Mouse (Mus musculus): ENCODE measurements around the gene Ttc6. TPM values are rescaled to one million over a fixed set of nuclear protein-coding genes. Genes with fewer than 3 reads are reported as not detected.
A peak's percentile ranks its signal among the peaks of the same experiment; 100 is the strongest.

The Ttc6 gene
- polyA plus RNA-seq (2015; fragmentation: Nextera tagmentation; extraction: Ambion mirVana), result 0.20 TPM in 2 replicates

DNA sequence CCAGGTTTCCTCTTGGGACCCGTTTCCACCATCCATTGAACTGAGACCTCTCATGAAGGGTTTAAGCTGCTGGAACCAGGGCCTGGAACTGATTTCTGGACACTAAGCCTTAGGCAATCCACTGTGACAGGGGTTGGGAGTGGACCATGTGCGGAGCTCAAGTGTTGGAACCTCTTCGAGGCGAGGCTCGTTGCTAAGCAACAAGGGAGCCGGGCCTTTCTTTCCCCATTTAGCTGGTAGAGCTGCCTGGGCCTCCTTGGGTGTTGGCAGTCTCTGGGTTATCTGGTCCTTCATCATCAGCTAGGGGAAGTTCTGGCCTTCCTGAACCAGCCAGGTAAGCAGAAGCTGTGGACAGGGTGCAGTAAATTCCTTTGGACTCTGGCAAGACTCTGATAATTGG, at the start of gene Ttc6:
TSS of gene Ttc6 (plus strand) at position 205 of the 400 bp plus-strand sequence.
- no peaks in the 10 kb centered on the region for H3K4me1 ChIP-seq
- H3K9ac ChIP-seq, result no peak within 1 kb of the TSS
- H3K27ac ChIP-seq, result no peak within 1 kb of the TSS
- H3K36me3 ChIP-seq, result no peaks in the 10 kb centered on the region
- H3K27me3 ChIP-seq, result 0 out of 2 replicates have a peak, but pooled peaks cover 7% of the 10 kb centered on the region
- peaks cover 4% of the 10 kb centered on the region; the same call in 1 of the 2 replicates for H3K9me3 ChIP-seq
- ATAC-seq (ENCODE audit: low FRiP score, low read depth), result no peak
- WGBS, result 68% methylated on average over 6 of the region's 6 CpGs
- no peak within 1 kb of the TSS for H3K4me2 ChIP-seq (replicated peaks)
- no peak within 1 kb of the TSS for H3K4me3 ChIP-seq

- H3K4me3 ChIP-seq, result no peak overlapping the region
- no peak overlapping the region for H3K4me2 ChIP-seq (replicated peaks)
- no peak overlapping the region for H3K9ac ChIP-seq
- no peaks in the 10 kb centered on the region for H3K9me3 ChIP-seq
- no peaks in the 10 kb centered on the region for H3K36me3 ChIP-seq
- H3K27ac ChIP-seq, result no peak overlapping the region
- H3K27me3 ChIP-seq, result no peaks in the 10 kb centered on the region
- WGBS, result 53% methylated on average over 1 of the region's 1 CpGs
- ATAC-seq (ENCODE audit: low FRiP score, low read depth), result no peak
- peaks cover 20% of the 10 kb centered on the region for H3K4me1 ChIP-seq
Measured at GRCm38 (mm10) chr12:57514552-57514951, 49.4 kb upstream of the Ttc6 start.

DNA sequence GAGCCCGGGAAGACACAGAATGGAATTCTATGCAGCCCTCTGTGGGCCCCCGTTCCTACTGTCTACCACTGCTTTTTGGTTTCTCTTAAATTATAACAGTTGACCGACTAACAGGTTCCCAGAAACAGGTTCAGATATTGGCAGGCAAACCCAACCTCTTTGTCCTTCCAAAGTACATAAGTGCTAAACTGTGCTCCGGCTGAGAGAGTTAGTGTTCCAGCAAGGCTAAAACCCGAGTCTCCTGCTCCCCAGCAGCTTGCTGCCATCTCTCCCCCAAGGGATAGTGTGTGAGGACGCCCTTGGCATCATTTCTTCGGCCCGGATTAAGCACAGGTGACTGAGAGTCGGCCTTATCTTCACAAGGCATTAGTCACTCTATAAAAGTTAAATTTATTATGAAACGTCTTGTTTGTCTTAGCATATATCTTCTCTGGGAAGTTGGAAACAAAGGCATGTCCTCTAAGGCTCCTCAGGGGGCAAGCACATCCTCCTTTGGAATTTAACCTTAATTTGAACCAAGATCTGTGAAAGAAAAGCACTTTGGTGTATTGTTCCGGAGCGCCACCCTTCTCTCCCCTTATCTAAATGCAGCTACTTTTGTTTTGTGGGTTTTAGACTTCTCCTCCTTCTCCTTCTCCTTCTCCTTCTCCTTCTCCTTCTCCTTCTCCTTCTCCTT, 48.1 kb upstream of the Ttc6 start:
- no peak overlapping the region for H3K4me3 ChIP-seq
- ATAC-seq (ENCODE audit: low FRiP score, low read depth), result no peak
- 55% methylated on average over 12 of the region's 12 CpGs for WGBS
- H3K4me1 ChIP-seq, result peaks cover 12% of the 10 kb centered on the region
- H3K9ac ChIP-seq, result no peak overlapping the region
- no peak overlapping the region for H3K4me2 ChIP-seq (replicated peaks)
- H3K36me3 ChIP-seq, result no peaks in the 10 kb centered on the region
- no peaks in the 10 kb centered on the region for H3K27me3 ChIP-seq
- H3K9me3 ChIP-seq, result no peaks in the 10 kb centered on the region
- no peak overlapping the region for H3K27ac ChIP-seq

DNA sequence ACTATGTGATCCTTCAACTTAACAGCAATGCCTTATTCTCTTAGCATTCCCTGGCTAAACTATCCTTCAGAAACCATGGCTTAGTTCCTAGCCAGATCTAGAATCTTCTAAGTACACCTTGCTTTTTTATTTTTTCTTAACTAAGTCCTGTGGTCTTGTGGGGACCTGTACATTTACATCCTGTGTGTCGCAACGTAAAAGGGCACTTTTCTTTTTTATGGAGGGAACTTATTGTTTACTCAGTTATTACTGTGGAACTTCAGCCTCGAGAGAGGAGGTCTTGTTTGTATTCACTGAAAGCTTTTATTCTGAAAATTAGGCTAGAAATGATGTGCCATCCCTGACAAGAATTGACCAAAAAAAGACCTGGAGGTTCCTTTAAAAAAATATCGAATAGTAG, 35.6 kb upstream of the Ttc6 start:
- no peak overlapping the region for H3K27ac ChIP-seq
- no peak overlapping the region for H3K9ac ChIP-seq
- H3K36me3 ChIP-seq, result no peaks in the 10 kb centered on the region
- no peaks in the 10 kb centered on the region for H3K4me1 ChIP-seq
- no peaks in the 10 kb centered on the region for H3K9me3 ChIP-seq
- H3K4me2 ChIP-seq (replicated peaks), result no peak overlapping the region
- 70% methylated on average over 4 of the region's 4 CpGs for WGBS
- H3K4me3 ChIP-seq, result no peak overlapping the region
- ATAC-seq (ENCODE audit: low FRiP score, low read depth), result no peak
- H3K27me3 ChIP-seq, result peaks cover 26% of the 10 kb centered on the region

GRCm38 (mm10) chr12:57530474-57530873, 33.4 kb upstream of the Ttc6 start:
- Histone ChIP-seq H3K4me2 (replicated peaks) (no peak overlapping the region), H3K27ac (no peak overlapping the region), H3K9ac (no peak overlapping the region), H3K4me3 (no peak overlapping the region), H3K36me3 (no peaks in the 10 kb centered on the region), H3K4me1 (peaks cover 10% of the 10 kb centered on the region), H3K27me3 (peaks cover 45% of the 10 kb centered on the region), H3K9me3 (no peaks in the 10 kb centered on the region)
- no peak for ATAC-seq (ENCODE audit: low FRiP score, low read depth)
- 13% methylated on average over 9 of the region's 9 CpGs for WGBS

DNA sequence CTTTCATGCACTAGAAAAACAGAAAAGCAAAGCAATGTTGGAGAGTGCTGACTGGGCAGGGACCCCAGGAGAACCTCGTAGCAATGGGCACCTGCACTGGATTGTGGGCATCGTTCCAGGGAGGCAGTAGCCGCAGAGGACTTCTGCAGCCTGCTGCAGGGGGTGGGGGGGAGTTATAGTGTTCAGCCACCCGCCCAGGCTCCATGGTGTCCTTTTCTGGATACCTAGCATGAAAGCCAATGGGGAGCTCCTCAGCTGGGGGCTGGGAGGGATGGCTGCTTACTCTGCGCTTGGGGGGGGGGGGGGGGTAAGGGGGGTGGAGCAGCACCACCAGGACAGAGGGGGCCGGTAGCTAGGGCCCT, 29.4 kb upstream of the Ttc6 start:
- 0 out of 2 replicates have a peak, but pooled peaks have one; percentile 13 for ATAC-seq (ENCODE audit: low FRiP score, low read depth)
- Histone ChIP-seq H3K4me1 (peaks cover 20% of the 10 kb centered on the region), H3K27me3 (peaks cover 78% of the 10 kb centered on the region), H3K9me3 (no peaks in the 10 kb centered on the region), H3K4me3 (peak overlapping the region; percentile 19), H3K9ac (no peak overlapping the region), H3K4me2 (replicated peaks) (peak overlapping the region; percentile 42), H3K27ac (no peak overlapping the region), H3K36me3 (no peaks in the 10 kb centered on the region)
- WGBS, result 4% methylated on average over 4 of the region's 6 CpGs

GRCm38 (mm10) chr12:57534879-57535611, 28.9 kb upstream of the Ttc6 start:
- Histone ChIP-seq H3K9me3 (no peaks in the 10 kb centered on the region), H3K4me3 (peak overlapping the region; percentile 19), H3K27ac (no peak overlapping the region), H3K9ac (no peak overlapping the region), H3K4me1 (peaks cover 20% of the 10 kb centered on the region), H3K4me2 (replicated peaks) (peak overlapping the region; percentile 42), H3K27me3 (peaks cover 84% of the 10 kb centered on the region), H3K36me3 (no peaks in the 10 kb centered on the region)
- under 1% methylated on average over 31 of the region's 39 CpGs for WGBS
- ATAC-seq (ENCODE audit: low FRiP score, low read depth), result 0 out of 2 replicates have a peak, but pooled peaks have one; percentile 2

- Histone ChIP-seq H3K4me3 (no peak overlapping the region), H3K4me2 (replicated peaks) (no peak overlapping the region), H3K27me3 (peaks cover 88% of the 10 kb centered on the region), H3K9me3 (no peaks in the 10 kb centered on the region), H3K27ac (no peak overlapping the region), H3K4me1 (peaks cover 20% of the 10 kb centered on the region), H3K9ac (no peak overlapping the region), H3K36me3 (no peaks in the 10 kb centered on the region)
- WGBS, result 1% methylated on average over 25 of the region's 25 CpGs
- no peak for ATAC-seq (ENCODE audit: low FRiP score, low read depth)
Measured at GRCm38 (mm10) chr12:57536056-57536908, 27.6 kb upstream of the Ttc6 start.

GRCm38 (mm10) chr12:57536909-57537670, 26.8 kb upstream of the Ttc6 start:
- H3K36me3 ChIP-seq, result no peaks in the 10 kb centered on the region
- H3K4me3 ChIP-seq, result no peak overlapping the region
- no peak overlapping the region for H3K9ac ChIP-seq
- 4% methylated on average over 11 of the region's 11 CpGs for WGBS
- H3K27me3 ChIP-seq, result peaks cover 88% of the 10 kb centered on the region
- H3K4me1 ChIP-seq, result peaks cover 23% of the 10 kb centered on the region
- no peak for ATAC-seq (ENCODE audit: low FRiP score, low read depth)
- H3K9me3 ChIP-seq, result no peaks in the 10 kb centered on the region
- no peak overlapping the region for H3K27ac ChIP-seq
- H3K4me2 ChIP-seq (replicated peaks), result no peak overlapping the region

DNA sequence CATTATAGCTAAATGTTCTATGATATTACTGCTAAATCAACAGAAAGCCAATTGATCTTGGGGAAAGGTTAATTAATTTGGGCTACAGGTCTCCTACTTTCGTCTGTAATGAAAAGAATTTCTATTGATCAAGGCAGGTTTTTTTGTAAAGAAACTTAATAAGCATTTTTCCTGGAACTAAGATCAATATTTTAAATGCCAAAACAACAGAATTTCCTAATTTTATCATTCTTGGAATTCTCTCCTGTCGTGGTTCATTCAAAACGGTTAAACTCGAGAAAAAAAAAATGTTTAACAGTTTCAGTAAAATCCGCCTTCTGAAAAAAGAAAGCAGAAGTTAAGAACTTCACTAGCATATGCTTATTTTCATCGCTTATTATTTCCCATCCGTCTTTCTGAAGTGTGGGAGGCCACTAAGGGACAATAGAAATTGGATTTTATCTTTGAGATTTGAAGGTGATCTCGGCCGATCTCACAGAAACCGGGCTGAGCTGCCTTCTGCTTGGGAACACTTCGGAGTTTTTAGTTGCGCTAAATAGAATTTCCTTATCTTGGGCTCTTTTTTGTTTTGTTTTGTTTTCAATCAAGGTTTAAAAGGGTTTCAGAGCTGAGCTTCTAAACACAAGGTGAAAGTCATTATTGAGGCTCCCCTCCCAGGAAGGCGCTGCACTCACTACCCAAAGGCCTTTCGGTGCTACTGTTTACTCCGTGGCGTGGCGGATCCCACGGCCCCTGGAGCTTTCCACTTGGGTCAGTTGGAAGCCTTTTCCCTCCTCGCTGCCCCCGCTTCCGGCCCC, 25.9 kb upstream of the Ttc6 start:
- H3K4me2 ChIP-seq (replicated peaks), result peak overlapping the region; percentile 65
- no peak overlapping the region for H3K27ac ChIP-seq
- H3K9me3 ChIP-seq, result no peaks in the 10 kb centered on the region
- peaks cover 88% of the 10 kb centered on the region for H3K27me3 ChIP-seq
- H3K36me3 ChIP-seq, result no peaks in the 10 kb centered on the region
- under 1% methylated on average over 21 of the region's 21 CpGs for WGBS
- no peak overlapping the region for H3K9ac ChIP-seq
- H3K4me3 ChIP-seq, result peak overlapping the region; percentile 40
- H3K4me1 ChIP-seq, result peaks cover 32% of the 10 kb centered on the region
- no peak for ATAC-seq (ENCODE audit: low FRiP score, low read depth)

Data from limb, embryonic 13.5 days (tissue).